Mouse (Mus musculus) stomach, postnatal 0 days (tissue): ENCODE results near the gene Mmp14.

Experiments used
- CTCF ChIP-seq: IDR thresholded peaks from 2 replicates; pipeline ENCODE4 v1.5.1; 2016; ENCODE audit warnings: antibody characterized with exemption, low read depth, mild to moderate bottlenecking, moderate library complexity
- EP300 ChIP-seq: optimal IDR thresholded peaks from 2 replicates; pipeline ENCODE3; 2016; ENCODE audit warnings: antibody characterized with exemption

DNA sequence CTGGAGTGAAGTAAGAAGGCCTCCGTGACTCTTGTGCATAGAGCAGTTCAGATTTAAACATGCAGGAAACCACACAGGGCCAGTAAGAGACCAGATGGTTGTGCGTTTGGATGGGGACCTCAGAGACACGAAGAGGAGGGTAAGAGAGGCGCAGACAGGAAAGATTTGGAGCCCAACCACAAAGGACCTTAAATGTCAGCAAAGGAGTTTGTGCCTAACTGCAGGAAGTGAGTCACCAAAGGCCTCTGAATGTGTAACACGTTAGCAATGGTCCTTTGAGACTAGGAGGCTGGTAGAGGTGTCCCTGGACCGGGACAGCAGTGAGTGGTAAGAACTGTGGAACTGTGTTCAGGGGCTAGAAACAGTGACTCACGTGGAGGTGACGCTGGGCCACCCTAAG, 50.0 kb downstream of the Mmp14 start:
- TF ChIP-seq CTCF (no peak), EP300 (no peak)
